10 mouse cellular contexts compared by ENCODE assay signal in the genomic region with DNA sequence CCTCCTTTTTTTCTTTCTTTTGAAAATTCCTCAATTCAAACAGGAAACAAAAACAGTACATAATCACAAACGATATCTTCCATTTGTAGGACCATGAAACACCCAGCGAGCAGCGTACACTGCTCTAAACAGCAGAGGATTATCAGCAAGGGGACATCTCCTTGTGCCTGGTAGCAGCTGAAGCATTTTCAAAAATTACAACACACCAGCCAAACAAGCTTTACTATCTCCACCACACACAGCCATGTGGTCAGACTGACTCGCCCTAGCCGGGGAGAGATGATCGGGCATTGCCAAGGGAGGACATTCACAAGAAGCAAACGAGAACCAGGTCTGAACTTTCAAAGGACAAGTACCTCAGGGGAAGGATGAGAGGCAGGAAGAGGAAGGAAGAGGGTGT. TPM values are rescaled to one million over a fixed set of nuclear protein-coding genes. Genes with fewer than 3 reads are reported as not detected.
DNase-seq lines count a peak whose midpoint lies in the region; ATAC-seq and TF ChIP-seq lines count a peak whose summit lies in the region.
"Had no signal": no experiment of that assay in that cellular context is flagged by ENCODE, and none has a peak within 500 bp of the region (broad histone marks: within the 10 kb centered on the region; RNA-seq: fewer than 3 reads in every experiment).

No protein-coding gene starts in this region.

- peak; percentile 40 to 43 for DNase-seq in cerebellum, adult 18-20 months
- no peak for DNase-seq in lung, postnatal 0 days (ENCODE audit: low spot score)
- no peak for DNase-seq in lung, postnatal 25 days (ENCODE audit: low spot score)
- no peak for DNase-seq in intestine, embryonic 14.5 days (ENCODE audit: low spot score)
- DNase-seq in spleen, postnatal 4 days (ENCODE audit: low spot score in 2 of 2) = peak; percentile 55 to 72
- no peak for DNase-seq in embryo, embryonic 9.5 days (ENCODE audit: extremely low spot score)
- no peak for DNase-seq in layer of hippocampus, adult 11-12 months (ENCODE audit: low spot score)
- DNase-seq: B cell, adult 2 months had no signal

- no peaks in the 10 kb centered on the region for H3K9me3 ChIP-seq in lung, postnatal 0 days (ENCODE audit: low read length)
- H3K9me3 ChIP-seq in intestine, embryonic 14.5 days (ENCODE audit: control insufficient read depth, low read length) = no peaks in the 10 kb centered on the region
- H3K9me3 ChIP-seq: midbrain, embryonic 13.5 days had no signal

- no peak for TF ChIP-seq EP300 in lung, postnatal 0 days (IDR thresholded peaks at IDR 0.05)

- no peak for ATAC-seq in cerebellum, adult (ENCODE audit: insufficient number of reproducible peaks, low FRiP score, low TSS enrichment)
- ATAC-seq in lung, postnatal 0 days = no peak
- no peak for ATAC-seq in intestine, embryonic 14.5 days (replicated peaks; ENCODE audit: low FRiP score, low TSS enrichment, low read depth)
- ATAC-seq: midbrain, embryonic 13.5 days had no signal

- H3K4me3 ChIP-seq in lung, postnatal 0 days (ENCODE audit: low read depth, low read length) = peak overlapping the region; percentile 27
- peak overlapping the region; percentile 17 for H3K4me3 ChIP-seq in intestine, embryonic 14.5 days (ENCODE audit: low read depth, low read length)
- H3K4me3 ChIP-seq: midbrain, embryonic 13.5 days had no signal

- H3K27ac ChIP-seq in lung, postnatal 0 days (ENCODE audit: low read length) = peak overlapping the region; percentile 97
- H3K27ac ChIP-seq in intestine, embryonic 14.5 days (ENCODE audit: low read depth) = no peak overlapping the region
- H3K27ac ChIP-seq: midbrain, embryonic 13.5 days had no signal

- 48% methylated on average over 7 of the region's 7 CpGs for WGBS in lung, postnatal 0 days
- 70% methylated on average over 7 of the region's 7 CpGs for whole genome bisulfite sequencing in intestine, embryonic 14.5 days

- TF ChIP-seq CTCF in lung, postnatal 0 days (IDR thresholded peaks at IDR 0.05) = no peak

- no peaks in the 10 kb centered on the region for H3K36me3 ChIP-seq in lung, postnatal 0 days (ENCODE audit: insufficient read depth, low read length)
- H3K36me3 ChIP-seq in intestine, embryonic 14.5 days (ENCODE audit: control insufficient read depth, insufficient read depth, low read length) = no peaks in the 10 kb centered on the region
- H3K36me3 ChIP-seq: midbrain, embryonic 13.5 days had no signal

- no peaks in the 10 kb centered on the region for H3K27me3 ChIP-seq in lung, postnatal 0 days (replicated peaks; ENCODE audit: insufficient read depth, low read length)
- H3K27me3 ChIP-seq in intestine, embryonic 14.5 days (replicated peaks; ENCODE audit: control insufficient read depth, insufficient read depth, low read length) = no peaks in the 10 kb centered on the region
- H3K27me3 ChIP-seq: midbrain, embryonic 13.5 days had no signal

- peak overlapping the region; percentile 94 for H3K4me2 ChIP-seq in lung, postnatal 0 days (replicated peaks; ENCODE audit: low read depth, low read length)
- H3K4me2 ChIP-seq in intestine, embryonic 14.5 days (ENCODE audit: low read length) = peak overlapping the region; percentile 75

- H3K4me1 ChIP-seq in lung, postnatal 0 days (ENCODE audit: insufficient read depth, low read depth, low read length) = peaks cover 26% of the 10 kb centered on the region
- peaks cover 40% of the 10 kb centered on the region for H3K4me1 ChIP-seq in intestine, embryonic 14.5 days (replicated peaks; ENCODE audit: control insufficient read depth, insufficient read depth, low read length)

- H3K9ac ChIP-seq in lung, postnatal 0 days (replicated peaks; ENCODE audit: low read depth) = no peak overlapping the region
- H3K9ac ChIP-seq in intestine, embryonic 14.5 days (ENCODE audit: low read length) = no peak overlapping the region
- H3K9ac ChIP-seq: midbrain, embryonic 13.5 days had no signal

RNA-seq across cellular contexts. Expression of a gene that starts 3.4 kb away (rescaled TPM):
- polyA plus RNA-seq in lung, postnatal 0 days (2015; fragmentation: Nextera tagmentation; extraction: Ambion mirVana) = 27.3 and 33.8 TPM in 2 replicates
- polyA plus RNA-seq in intestine, embryonic 14.5 days (2014; fragmentation: Nextera tagmentation; extraction: Ambion mirVana) = 29.7 and 32.2 TPM in 2 replicates

Comparison
In these comparisons a context has a peak if more than half of its experiments do, and no peak if none do; other contexts are left out.
1. DNase-seq: peak in cerebellum, adult 18-20 months (2 of 2) and spleen, postnatal 4 days (2 of 2); none in lung, postnatal 0 days (single experiment), lung, postnatal 25 days (single experiment), intestine, embryonic 14.5 days (single experiment), embryo, embryonic 9.5 days (single experiment) and layer of hippocampus, adult 11-12 months (single experiment).